In the genomic region with DNA sequence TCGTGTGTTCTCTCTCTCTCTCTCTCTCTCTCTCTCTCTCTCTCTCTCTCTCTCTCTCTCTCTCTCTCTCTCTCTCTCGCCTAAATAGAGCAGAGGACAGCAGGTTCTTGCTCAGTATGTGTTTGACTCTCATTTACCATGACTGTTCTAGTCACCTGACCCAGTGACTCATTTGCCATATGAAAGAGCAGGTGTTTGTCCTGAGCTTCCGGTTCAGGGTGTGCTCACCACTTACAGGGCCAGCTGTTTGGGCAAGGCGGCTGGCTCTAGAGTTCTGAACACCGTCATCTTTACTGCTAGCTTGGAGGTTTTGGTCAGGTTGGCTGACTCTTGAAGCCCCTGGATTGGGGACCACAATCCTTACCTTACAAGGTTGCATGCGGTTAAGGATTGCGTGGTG, we compare ENCODE assay signal across 15 mouse cellular contexts.
"Had no signal": no experiment of that assay in that cellular context is flagged by ENCODE, and none has a peak within 500 bp of the region (broad histone marks: within the 10 kb centered on the region; RNA-seq: fewer than 3 reads in every experiment).

No protein-coding gene starts in this region.

- H3K27ac ChIP-seq: kidney, embryonic 15.5 days; limb, embryonic 12.5 days; liver, embryonic 14.5 days; midbrain, embryonic 10.5 days; neural tube, embryonic 12.5 days had no signal

- H3K9me3 ChIP-seq: kidney, embryonic 15.5 days; limb, embryonic 12.5 days; midbrain, embryonic 10.5 days; neural tube, embryonic 12.5 days had no signal

- H3K4me2 ChIP-seq: kidney, embryonic 15.5 days; limb, embryonic 12.5 days; neural tube, embryonic 12.5 days had no signal

- H3K9ac ChIP-seq: kidney, embryonic 15.5 days; limb, embryonic 12.5 days; liver, embryonic 14.5 days; neural tube, embryonic 12.5 days had no signal

- H3K27me3 ChIP-seq: kidney, embryonic 15.5 days; limb, embryonic 12.5 days; neural tube, embryonic 12.5 days had no signal

- H3K4me3 ChIP-seq: kidney, embryonic 15.5 days; limb, embryonic 12.5 days; midbrain, embryonic 10.5 days; neural tube, embryonic 12.5 days had no signal

- DNase-seq: kidney, adult 2 months; kidney, postnatal 14 days; layer of hippocampus, adult 9-11 months; layer of hippocampus, postnatal 36 days; liver; lung, adult 18-20 months; lung, postnatal 36 days; midbrain, embryonic 14.5 days; thymus, adult 18-20 months; thymus, postnatal 14 days had no signal
